Mouse (Mus musculus) layer of hippocampus, adult 18-20 months (tissue): ENCODE data around the gene Fam19a5. TPM values are rescaled to one million over a fixed set of nuclear protein-coding genes. Genes with fewer than 3 reads are reported as not detected.

Experiments used
- DNase-seq, 2 experiments: peaks; one replicate each; pipeline ENCODE4 v3.0.0; 2022; ENCODE audit warnings: low spot score in 2 of 2
- microRNA-seq, 2 experiments: library from miRNA; unstranded; fragments of <30 nt; microRNA quantifications; one replicate each; pipeline ENCODE4 v1.2.0; 2021
- total RNA-seq, 2 experiments: library from RNA; stranded (reverse); gene quantifications; 2 replicates each; pipeline ENCODE4 v1.2.3; 2021

Fam19a5 gene
- total RNA-seq, 2 experiments from 2014 or later: 142 to 144 TPM

GRCm38 (mm10) chr15:87723455-87723986 is 179.4 kb downstream of the Fam19a5 start:
- DNase-seq: no peak

GRCm38 (mm10) chr15:87726657-87727236 is 182.6 kb downstream of the Fam19a5 start:
- DNase-seq: no peak

DNA sequence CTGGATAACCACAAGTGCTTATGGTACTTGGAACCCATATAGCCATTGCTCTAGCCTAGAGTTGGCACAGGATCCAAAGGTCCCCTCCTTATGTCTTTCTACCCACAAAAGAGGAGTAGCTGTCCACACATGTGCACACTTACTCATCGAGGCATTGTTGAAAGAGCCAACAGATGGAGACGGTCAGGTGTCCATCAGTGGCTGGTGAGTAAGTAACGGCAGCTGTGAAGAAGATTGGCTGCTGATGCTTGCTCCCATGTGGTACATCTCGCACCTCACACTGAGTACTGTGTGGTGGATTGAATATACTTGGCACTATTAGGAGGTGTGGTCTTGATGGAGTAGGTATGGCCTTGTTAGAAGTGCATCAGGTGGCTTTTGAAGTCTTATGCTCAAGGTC is 192.2 kb downstream of the Fam19a5 start:
- no peak for DNase-seq

DNA sequence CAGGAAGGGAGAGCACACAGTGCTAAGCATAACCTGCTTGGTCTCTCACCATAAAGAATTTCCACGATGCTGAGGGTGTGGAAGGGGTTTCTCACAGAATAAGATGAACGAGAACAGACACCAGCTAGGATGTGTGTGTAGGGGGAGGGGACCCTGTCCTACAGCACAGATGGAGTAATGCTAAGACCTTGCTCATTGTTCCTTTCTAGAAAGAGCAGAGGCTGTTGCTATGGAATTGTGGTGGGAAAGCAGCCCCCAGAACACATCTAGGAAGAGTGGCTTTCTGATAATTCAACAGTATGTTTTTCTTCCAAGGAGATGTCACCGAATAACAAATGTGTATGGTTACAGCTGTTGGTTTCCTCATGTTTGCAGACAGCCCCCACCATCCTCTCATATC is 211.4 kb downstream of the Fam19a5 start:
- DNase-seq: peak in 1 of 2 experiments; percentile 49

DNA sequence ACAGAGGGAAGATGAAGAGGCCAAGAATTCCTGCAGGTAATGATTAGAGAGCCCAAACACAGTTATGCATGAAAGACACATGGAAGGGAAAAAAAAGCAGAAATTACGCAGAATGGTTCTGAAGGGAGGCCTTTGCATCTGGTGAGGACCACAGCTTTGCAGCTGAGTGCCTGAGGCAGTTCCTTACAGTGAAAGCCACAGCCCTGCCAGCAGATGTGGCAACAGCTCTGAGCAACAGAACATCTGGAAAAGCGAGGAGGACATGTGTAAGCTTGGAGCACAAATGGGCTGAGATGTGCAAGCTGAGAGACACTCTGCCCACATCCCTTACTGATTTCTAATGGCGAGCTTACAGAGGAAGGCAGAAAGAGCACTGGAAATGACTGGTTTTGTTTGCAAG is 221.8 kb downstream of the Fam19a5 start:
- DNase-seq: no peak

- no peak for DNase-seq
Observed at GRCm38 (mm10) chr15:87773955-87774354, 229.9 kb downstream of the Fam19a5 start.

- DNase-seq: no peak
Observed at GRCm38 (mm10) chr15:87783331-87783730, 239.2 kb downstream of the Fam19a5 start.

DNA sequence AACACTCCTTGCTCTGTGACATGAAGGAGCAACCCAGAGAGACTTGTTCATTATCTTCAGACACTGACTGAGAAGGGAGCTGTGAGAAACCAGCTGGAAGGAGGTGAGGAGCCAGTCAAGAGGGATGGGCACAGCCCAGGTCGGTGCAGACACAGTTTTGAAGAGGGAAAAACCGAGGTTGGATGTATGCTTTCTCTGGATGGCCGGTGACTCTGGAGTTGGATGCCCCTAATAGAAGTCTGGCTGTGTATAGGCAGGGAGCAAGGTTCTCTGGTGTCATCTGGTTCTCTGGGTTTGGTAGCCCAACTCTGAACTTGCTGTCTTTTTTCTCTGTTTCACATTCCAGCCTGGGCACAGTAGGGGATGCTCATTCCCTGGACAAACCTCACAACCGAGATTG is 245.6 kb downstream of the Fam19a5 start:
- DNase-seq: no peak

DNA sequence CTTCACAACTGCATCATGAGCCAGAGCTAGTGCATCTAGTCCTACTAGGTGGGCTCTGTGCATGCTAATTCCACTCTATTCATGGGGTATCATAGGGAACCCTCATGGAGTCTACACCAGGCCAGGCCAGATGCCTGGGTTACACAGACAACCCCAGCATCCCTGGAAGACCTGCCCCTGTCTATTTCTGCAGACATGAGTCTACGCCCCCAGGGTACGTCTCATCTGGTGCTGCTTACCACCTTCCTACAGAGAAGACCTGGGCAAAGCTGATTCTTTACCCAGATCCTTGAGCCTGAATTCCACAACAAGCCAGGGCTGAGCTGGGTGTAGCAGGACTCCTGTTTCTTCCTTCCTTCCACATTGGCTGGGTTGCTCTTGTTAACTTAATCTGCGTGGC is 249.6 kb downstream of the Fam19a5 start:
- DNase-seq: no peak

DNA sequence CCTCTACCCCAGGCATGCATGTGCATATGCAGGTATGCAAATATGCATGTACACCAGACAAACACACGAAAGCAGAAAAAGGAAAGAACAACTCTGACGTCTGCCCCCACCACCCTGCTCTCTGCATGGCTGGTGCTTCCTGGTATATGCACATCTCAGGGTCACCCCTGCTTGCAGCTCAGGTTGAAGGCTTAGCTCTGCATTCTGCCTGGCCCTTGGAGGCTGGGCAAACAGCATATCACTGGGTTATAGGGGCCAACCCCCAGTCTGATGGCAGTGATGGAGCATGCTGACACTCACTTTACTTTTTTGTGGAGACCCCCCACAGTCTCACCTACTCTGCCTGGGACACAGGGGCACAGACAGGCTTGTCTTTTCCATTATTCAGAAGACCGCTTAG is 252.5 kb downstream of the Fam19a5 start:
- DNase-seq: no peak

Small RNA genes lying within 50 kb of the gene (microRNA-seq; reads per million reads assigned to microRNA genes)
- 0 reads per million in 2 experiments for gene Mir6393
